Mouse (Mus musculus) ES-E14 (cell line): ENCODE measurements at regions not wholly inside any gene's neighbourhood (a gene's known extent, or its start where the extent isn't known, plus 50 kb on each side); places are given as distances from the start of the nearest gene placed in this dataset.

Experiments used
- HCFC1 ChIP-seq: IDR thresholded peaks from 2 replicates; pipeline ENCODE4 v1.6.1; 2012; ENCODE audit warnings: low read length, inconsistent platforms, borderline replicate concordance; ENCODE audit not compliant: insufficient read depth
- MAFK ChIP-seq: IDR thresholded peaks from 2 replicates; pipeline ENCODE4 v1.6.1; 2014; ENCODE audit warnings: mild to moderate bottlenecking, low read depth, low read length, inconsistent platforms; ENCODE audit not compliant: insufficient read depth
- ZNF384 ChIP-seq: IDR thresholded peaks from 2 replicates; pipeline ENCODE4 v1.6.1; 2012; ENCODE audit warnings: low read depth, low read length, inconsistent platforms

DNA sequence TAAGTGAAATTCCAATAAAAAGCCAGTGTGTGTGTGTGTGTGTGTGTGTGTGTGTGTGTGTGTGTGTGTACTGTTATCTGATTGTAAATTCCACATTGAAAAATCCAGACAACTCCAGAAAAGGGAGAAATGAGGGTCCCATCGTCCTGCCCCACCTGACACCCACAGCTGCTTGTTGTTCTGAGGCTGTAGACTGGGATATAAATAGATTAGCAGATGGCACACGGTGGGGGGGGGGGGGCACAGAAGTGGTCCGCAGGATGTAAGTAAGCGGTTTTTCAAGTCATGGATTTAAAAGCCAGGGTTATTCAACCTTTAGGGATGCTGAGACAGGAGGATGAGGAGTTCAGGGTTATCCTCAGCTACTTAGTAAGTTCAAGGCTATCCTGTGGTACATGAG is 138.7 kb downstream of the Cdc5l start:
- TF ChIP-seq ZNF384: no peak
- TF ChIP-seq HCFC1: no peak
- no peak for TF ChIP-seq MAFK
